Mouse (Mus musculus): ENCODE measurements around the gene Noc2l. TPM values are rescaled to one million over a fixed set of nuclear protein-coding genes. Genes with fewer than 3 reads are reported as not detected.

Gene Noc2l
- total and polyA plus RNA-seq, 3 experiments = 122 to 234 (median 164) TPM

DNA sequence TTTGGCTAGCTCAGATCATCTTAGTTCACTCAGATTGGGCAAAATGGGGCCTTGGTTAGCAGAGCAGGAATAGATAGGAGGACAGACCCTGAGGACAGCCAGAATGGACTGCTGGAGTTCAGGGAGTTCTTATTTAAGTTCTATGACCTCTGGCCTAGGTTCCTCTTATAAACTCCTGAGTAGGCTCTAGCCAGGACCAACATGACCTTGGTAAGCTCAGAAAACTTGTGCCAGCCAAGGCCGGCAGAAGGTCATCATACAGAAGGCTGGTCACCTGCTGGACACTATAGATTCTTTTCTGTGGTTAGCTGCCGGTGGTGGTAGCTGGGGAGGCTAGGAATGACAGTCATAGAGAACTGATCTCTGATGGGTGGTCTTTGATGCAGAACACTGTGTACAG lies 19.6 kb upstream of the Noc2l start:
- DNase-seq (ENCODE audit: low read depth, low spot score) = no peak
- H3K79me2 ChIP-seq (ENCODE audit: control insufficient read depth, insufficient read depth, low read length, poor library complexity) = no peaks in the 10 kb centered on the region
- no peak for TF ChIP-seq ELF1 (IDR thresholded peaks at IDR 0.05; ENCODE audit: low read depth, low read length)
- no peak for TF ChIP-seq POLR2AphosphoS5 (IDR thresholded peaks at IDR 0.05; ENCODE audit: borderline replicate concordance, low read depth, low read length)
- TF ChIP-seq MAFK (IDR thresholded peaks at IDR 0.05; ENCODE audit: borderline replicate concordance, low read depth, low read length) = no peak
- no peak for TF ChIP-seq ZC3H11A (IDR thresholded peaks at IDR 0.05; ENCODE audit: low read depth, low read length)
- TF ChIP-seq ZNF384 (IDR thresholded peaks at IDR 0.05; ENCODE audit: low read depth, low read length) = no peak
- TF ChIP-seq NRF1 (IDR thresholded peaks at IDR 0.05; ENCODE audit: insufficient read depth, low read depth, low read length, poor library complexity, severe bottlenecking) = no peak
- TF ChIP-seq TAL1 (IDR thresholded peaks at IDR 0.05; ENCODE audit: low read length) = no peak
- TF ChIP-seq ZKSCAN1 (IDR thresholded peaks at IDR 0.05; ENCODE audit: low read depth, low read length) = no peak
- TF ChIP-seq ETS1 (IDR thresholded peaks at IDR 0.05; ENCODE audit: low read depth, low read length) = no peak
- TF ChIP-seq MYC (IDR thresholded peaks at IDR 0.05; ENCODE audit: low read depth, low read length) = no peak
- TF ChIP-seq TBP (IDR thresholded peaks at IDR 0.05; ENCODE audit: low read depth, low read length) = no peak
- TF ChIP-seq SIN3A (IDR thresholded peaks at IDR 0.05; ENCODE audit: low read length) = no peak
- TF ChIP-seq CHD1 (IDR thresholded peaks at IDR 0.05; ENCODE audit: low read depth, low read length) = no peak
- TF ChIP-seq USF1 (IDR thresholded peaks at IDR 0.05; ENCODE audit: low read depth, low read length) = no peak
- no peak for TF ChIP-seq MAX (IDR thresholded peaks at IDR 0.05; ENCODE audit: low read length)
- no peak for TF ChIP-seq GATA1 (IDR thresholded peaks at IDR 0.05; ENCODE audit: low read depth, low read length)
- TF ChIP-seq KAT2A (conservative IDR thresholded peaks at IDR 0.05; ENCODE audit: low read depth, low read length) = no peak
- TF ChIP-seq TCF12 (IDR thresholded peaks at IDR 0.05; ENCODE audit: low read depth, low read length) = no peak
- TF ChIP-seq RAD21 (IDR thresholded peaks at IDR 0.05; ENCODE audit: low read depth, low read length) = no peak
- H3K4me3 ChIP-seq (ENCODE audit: control insufficient read depth in 1 of 2, insufficient read depth in 1 of 2, low read depth in 2 of 2, low read length in 2 of 2) = no peak overlapping the region
- peaks cover 0 to 4% of the 10 kb centered on the region in 2 experiments; a peak in 2 of 4 replicates for H3K4me1 ChIP-seq (ENCODE audit: control insufficient read depth in 1 of 2, insufficient read depth in 2 of 2, low read length in 2 of 2)
- no peaks in the 10 kb centered on the region for H3K36me3 ChIP-seq (ENCODE audit: control insufficient read depth in 1 of 2, insufficient read depth in 2 of 2, low read length in 2 of 2)
- no peak overlapping the region for H3K27ac ChIP-seq (ENCODE audit: control insufficient read depth, low read depth, low read length)
- no peak overlapping the region for H3K9ac ChIP-seq (ENCODE audit: control insufficient read depth, low read depth, low read length, poor library complexity, severe bottlenecking)
- no peaks in the 10 kb centered on the region for H3K9me3 ChIP-seq (replicated peaks; ENCODE audit: insufficient read depth, low read length)
- H3K27me3 ChIP-seq (ENCODE audit: control insufficient read depth in 1 of 2, insufficient read depth in 2 of 2, low read length in 2 of 2) = no peaks in the 10 kb centered on the region

DNA sequence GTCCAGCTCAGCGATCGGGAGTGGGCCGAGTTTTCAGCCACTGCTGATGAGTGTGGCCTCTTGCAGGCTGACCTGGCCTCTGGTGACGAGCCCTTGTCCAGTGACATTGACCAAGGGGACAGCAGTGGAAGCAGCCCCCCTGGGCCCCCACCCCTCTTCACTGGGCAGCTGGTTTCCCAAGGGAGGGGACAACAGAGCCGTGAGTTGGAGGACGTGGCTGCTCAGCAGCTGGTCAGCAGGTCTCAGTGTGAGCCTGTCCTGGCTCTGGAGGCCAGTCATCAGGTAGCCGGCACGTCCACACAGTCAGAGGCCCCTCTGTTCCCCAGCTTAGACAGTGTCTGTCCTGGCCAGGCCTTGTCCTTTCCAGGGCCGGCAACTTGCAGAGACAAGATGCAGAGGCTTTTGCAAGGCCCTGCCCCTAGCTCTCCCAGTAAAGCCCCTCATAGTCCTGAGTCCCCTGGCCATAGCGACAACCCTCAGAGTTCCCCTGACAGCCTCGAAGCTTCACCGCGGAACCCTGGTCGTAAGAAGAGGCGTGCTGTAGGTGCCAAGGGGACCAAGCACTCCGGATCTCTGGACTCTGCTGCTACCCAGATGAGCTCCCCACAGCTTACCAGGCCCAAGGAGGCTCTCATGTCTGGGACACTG lies 18.7 kb upstream of the Noc2l start:
- Histone ChIP-seq H3K27ac (ENCODE audit: control insufficient read depth, low read depth, low read length) (no peak overlapping the region), H3K4me1 (ENCODE audit: control insufficient read depth in 1 of 2, insufficient read depth in 2 of 2, low read length in 2 of 2) (peaks cover 0 to 4% of the 10 kb centered on the region in 2 experiments; a peak in 2 of 4 replicates), H3K4me3 (ENCODE audit: control insufficient read depth in 1 of 2, insufficient read depth in 1 of 2, low read depth in 2 of 2, low read length in 2 of 2) (no peak overlapping the region), H3K9ac (ENCODE audit: control insufficient read depth, low read depth, low read length, poor library complexity, severe bottlenecking) (no peak overlapping the region), H3K9me3 (replicated peaks; ENCODE audit: insufficient read depth, low read length) (no peaks in the 10 kb centered on the region), H3K27me3 (ENCODE audit: control insufficient read depth in 1 of 2, insufficient read depth in 2 of 2, low read length in 2 of 2) (no peaks in the 10 kb centered on the region), H3K79me2 (ENCODE audit: control insufficient read depth, insufficient read depth, low read length, poor library complexity) (no peaks in the 10 kb centered on the region), H3K36me3 (ENCODE audit: control insufficient read depth in 1 of 2, insufficient read depth in 2 of 2, low read length in 2 of 2) (no peaks in the 10 kb centered on the region)
- DNase-seq (ENCODE audit: low read depth, low spot score) = no peak
- TF ChIP-seq E2F4 (IDR thresholded peaks at IDR 0.05; ENCODE audit: borderline replicate concordance, low read depth, low read length) (no peak), MAX (IDR thresholded peaks at IDR 0.05; ENCODE audit: low read length) (no peak), POLR2AphosphoS2 (IDR thresholded peaks at IDR 0.05; ENCODE audit: low read length) (no peak), RCOR1 (IDR thresholded peaks at IDR 0.05; ENCODE audit: low read depth, low read length) (no peak), EP300 (IDR thresholded peaks at IDR 0.05; ENCODE audit: low read depth in 1 of 2, low read length in 2 of 2) (no peak), ZKSCAN1 (IDR thresholded peaks at IDR 0.05; ENCODE audit: low read depth, low read length) (no peak), TAL1 (IDR thresholded peaks at IDR 0.05; ENCODE audit: low read length) (no peak), MYC (IDR thresholded peaks at IDR 0.05; ENCODE audit: low read depth, low read length) (no peak), GABPA (IDR thresholded peaks at IDR 0.05; ENCODE audit: low read depth, low read length) (no peak), BHLHE40 (IDR thresholded peaks at IDR 0.05; ENCODE audit: borderline replicate concordance, low read depth, low read length) (no peak), HCFC1 (IDR thresholded peaks at IDR 0.05; ENCODE audit: low read depth, low read length) (no peak), ETS1 (IDR thresholded peaks at IDR 0.05; ENCODE audit: low read depth, low read length) (no peak)

All from MEL (cell line).